Mouse (Mus musculus): ENCODE data around the gene Tpra1. TPM values are rescaled to one million over a fixed set of nuclear protein-coding genes. Genes with fewer than 3 reads are reported as not detected.

Gene Tpra1
- polyA plus RNA-seq, 1 experiment: 112 TPM

DNA sequence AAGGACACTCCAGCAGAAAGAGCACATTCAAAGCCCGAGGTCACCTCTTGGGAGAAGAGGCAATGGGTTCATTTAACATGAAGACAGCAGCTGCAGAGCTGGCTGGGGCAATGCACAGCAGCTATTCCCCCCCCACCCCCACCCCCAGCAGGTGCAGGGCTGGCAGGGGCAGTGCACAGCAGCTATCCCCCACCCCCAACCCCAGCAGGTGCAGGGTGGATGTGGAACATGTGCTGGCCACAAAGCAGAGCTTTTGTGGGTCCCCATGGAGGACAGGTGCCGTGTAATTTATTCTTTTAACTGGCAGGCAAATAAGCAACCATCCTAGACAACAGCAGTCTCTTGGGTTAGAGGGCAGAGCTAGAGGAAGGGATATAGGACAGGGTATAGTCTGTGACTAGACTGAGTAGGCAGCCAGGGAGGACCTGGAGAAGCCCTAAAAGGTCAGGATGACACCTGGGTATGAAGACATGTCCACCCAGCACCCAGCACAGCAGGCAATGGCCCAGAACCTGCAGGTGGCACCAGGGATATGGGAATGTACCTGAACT, 15.6 kb upstream of the Tpra1 start:
- WGBS: 86% methylated on average over 2 of the region's 2 CpGs
- DNase-seq (ENCODE audit: low read depth, low spot score): no peak

DNA sequence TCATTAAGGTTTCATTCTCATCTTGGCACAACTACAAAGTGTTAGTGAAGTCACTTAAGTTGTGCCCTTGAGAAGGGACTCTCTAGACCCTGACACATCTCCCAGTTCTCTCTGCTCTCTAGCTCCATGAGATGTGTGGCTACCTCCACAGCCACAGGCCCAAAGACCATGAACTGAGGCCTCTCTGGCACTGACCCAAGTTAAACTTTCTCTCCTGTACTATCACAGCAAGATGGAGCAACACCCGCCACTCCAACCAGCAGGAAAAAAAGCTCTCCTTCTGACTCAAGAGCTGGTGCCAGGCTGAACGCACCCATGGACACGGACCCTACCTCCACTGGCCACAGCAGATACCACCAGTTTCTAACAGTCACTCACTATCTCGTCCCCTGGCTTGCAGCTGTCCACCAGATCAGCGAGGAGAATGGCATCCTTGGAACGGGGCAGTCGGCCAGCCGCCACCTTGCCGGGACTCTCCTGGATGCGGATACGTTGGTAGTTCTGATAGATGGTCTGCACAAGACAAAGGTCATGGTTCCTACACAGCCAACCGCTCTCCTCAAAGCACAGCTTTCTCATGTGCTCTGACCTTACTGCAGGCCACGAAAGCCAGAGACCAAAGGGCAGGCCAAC, 12.5 kb upstream of the Tpra1 start:
- DNase-seq (ENCODE audit: low read depth, low spot score): no peak
- 87% methylated on average over 13 of the region's 13 CpGs for WGBS

DNA sequence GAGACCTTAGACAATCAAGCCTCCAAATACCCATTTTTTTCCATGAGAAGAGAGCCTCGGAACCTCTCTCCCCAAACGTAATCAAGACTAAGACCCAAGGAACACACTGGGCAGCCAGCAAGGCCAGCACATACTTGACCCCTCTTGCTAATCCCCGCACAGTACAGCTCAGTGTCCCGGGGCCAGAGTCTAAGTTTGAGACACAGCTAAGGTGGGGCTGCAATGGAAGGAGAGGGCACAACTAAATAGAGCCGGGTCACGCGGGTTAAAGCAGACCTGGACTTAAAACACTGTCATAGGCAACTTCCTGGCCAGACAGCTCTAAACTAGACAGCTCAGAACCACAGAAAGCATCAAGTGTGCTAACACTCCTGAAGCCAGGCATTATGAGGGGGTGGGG, 11.2 kb upstream of the Tpra1 start:
- 88% methylated on average over 7 of the region's 7 CpGs for WGBS
- DNase-seq (ENCODE audit: low read depth, low spot score): no peak

DNA sequence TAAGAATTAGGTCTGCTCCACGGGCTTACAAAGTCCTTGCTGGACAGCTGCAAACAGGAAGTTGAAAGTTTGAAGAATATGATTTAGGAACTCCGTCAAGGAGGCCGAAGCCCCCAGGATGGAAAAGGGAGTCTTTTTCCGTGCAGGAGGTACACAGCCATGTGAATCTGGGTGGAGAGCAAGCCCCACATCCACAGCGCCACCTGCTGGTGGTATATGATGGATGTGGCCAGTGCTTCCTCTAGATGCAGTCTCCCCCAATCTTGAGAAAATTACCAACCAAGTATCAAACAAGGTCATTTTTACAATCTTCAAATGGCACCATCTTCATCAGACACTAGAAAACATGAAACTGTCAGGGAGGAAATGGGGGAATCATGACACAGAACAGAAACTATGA, 8.5 kb upstream of the Tpra1 start:
- WGBS: 55% methylated on average over 5 of the region's 5 CpGs
- DNase-seq (ENCODE audit: low read depth, low spot score): no peak

DNA sequence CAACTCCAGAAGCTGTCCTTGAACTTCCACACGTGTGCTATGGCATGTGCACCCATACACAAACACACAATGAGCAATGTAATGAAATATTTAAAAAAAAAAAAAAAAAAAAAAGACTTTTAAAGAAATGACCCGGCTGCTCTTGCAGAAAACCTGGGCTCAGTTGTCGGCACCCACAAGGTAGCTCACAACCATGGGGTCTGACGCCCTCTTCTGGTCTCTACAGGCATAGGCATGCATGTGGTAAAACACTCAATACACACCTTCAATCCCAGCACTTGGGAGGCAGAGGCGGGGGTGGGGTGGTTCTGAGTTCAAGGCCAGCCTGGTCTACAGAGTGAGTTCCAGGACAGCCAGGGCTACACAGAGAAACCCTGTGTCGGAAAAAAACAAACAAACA, 6.1 kb upstream of the Tpra1 start:
- no peak for DNase-seq (ENCODE audit: low read depth, low spot score)
- WGBS: 75% methylated on average over 6 of the region's 6 CpGs

DNA sequence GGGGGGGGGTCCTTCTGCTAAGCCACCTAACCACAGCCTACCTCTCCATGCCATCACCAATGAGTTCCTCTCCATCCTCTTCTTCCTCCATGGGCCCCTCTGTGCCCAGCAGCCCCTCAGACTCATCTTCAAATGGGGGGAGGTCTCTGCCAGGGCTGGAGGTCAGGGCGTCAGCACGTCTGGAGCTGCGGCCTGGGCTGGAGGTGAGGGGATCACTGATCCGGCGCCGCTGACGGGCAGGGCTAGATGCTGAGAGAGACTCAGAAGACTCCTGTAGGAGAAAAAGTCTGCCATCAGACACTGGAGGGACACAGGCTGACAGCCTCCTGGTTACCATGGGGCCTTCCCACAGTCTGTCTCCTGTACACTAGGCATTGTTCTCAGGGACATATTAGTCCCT, 4.8 kb upstream of the Tpra1 start:
- DNase-seq (ENCODE audit: low read depth, low spot score): no peak
- 85% methylated on average over 7 of the region's 7 CpGs for WGBS

DNA sequence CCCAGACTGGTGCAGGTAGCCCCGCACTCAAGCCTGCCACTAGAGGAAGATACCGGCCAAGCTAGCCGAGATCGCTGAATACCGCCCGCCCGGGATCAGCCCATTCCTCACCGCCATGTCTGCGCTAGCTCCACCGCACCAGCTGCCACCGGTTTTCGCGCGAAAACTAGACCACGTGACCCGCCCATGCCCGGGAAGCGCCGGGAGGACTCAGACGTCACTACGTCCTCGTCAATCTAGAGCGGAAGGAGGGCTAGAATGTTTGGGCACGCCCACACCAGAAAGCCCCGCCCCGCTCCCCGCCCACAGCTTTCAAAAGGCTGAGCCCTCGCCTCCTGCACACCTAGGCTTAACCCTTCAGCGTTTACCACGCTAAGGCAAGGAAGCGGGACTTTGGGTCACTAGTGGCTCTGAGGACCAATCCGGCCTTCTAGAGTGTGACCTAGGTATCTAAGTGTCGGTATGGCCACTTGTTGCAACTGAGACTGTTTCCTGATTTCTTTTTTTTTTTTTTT, 3.5 kb upstream of the Tpra1 start, which contains the start of gene Mcm2:
Mcm2 (minus strand) TSS at position 247 of the 515 bp plus-strand sequence.
- peak; percentile 92 for DNase-seq (ENCODE audit: low read depth, low spot score)
- WGBS: under 1% methylated on average over 33 of the region's 33 CpGs

DNA sequence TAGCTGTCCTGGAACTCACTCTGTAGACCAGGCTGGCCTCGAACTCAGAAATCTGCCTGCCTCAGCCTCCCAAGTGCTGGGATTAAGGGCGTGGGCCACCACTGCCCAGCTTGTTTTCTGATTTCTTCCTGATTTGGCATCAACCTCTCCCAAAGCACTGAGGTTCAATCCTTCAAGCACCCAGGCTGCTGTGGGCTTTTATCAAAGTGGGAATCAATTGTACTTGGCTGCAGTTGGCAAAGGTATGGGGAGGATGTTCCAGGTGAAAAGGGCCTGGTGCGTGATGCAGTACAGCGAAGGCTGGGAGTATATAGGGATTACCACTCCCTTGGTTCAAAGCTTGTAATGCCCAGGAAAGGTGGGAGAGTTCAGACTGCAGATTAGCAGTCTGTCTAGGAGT, 3.0 kb upstream of the Tpra1 start:
- no peak for DNase-seq (ENCODE audit: low read depth, low spot score)
- 49% methylated on average over 4 of the region's 4 CpGs for WGBS

DNA sequence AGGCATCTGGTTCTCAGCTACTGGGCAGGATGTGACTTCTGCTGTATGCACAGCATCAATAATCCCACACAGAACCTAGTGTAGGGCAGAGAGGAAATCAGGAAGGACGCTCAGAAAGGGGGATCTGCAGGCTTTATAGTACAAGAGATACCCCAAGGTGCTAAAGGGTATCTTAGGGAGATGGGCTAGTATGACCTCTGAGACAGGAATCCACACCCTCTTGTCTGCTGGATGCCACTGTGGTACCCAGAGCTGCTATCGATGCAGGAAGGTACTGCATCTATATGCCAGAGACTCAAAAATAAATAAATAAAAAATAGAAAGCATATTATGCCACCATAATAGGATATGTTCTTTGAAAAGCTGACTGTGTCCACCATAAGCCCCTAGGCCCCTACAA, 2.4 kb upstream of the Tpra1 start:
- DNase-seq (ENCODE audit: low read depth, low spot score): no peak
- WGBS: 92% methylated on average over 2 of the region's 2 CpGs

DNA sequence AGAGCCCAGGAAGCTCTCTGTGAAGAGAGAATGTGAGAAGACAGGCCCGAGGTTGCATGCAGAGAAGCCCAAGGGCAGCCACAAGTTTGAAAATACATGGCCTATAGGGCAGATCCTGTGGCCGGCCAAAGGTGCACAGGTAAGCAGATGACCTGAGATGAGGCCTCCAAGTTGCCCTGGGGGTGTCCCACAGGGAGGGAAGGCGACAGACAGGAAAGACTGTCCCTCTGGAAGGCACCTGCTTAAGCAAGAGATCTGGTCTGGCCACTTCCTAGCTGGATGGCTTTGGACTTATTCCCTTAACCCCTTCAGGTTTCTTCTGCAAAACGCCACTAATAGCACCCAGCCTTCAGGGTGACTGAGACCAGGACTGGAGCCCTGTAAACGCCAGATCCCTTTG, 580 bp upstream of the Tpra1 start:
- 0% methylated on average over 5 of the region's 5 CpGs for WGBS
- DNase-seq (ENCODE audit: low read depth, low spot score): no peak

DNA sequence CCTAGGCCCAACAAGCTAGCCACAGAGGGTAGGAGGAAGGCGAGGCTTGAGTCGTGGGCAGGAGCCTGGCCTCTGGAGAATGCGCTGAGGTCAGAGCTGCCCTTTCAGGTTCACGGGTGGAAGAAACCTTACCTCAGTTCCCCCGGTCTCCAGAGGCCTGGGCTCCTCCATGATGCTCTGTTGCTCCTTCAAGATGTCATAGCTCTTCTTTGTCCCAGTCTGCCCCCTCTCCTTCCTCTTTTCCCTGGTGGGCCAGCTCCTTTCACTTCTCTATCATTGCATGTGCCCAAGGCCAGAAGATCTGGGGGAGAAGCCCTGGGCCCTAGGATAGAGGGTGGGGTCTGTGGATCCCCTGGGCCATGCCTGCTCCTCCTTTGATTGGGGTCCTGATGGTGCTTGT, 1.7 kb downstream of the Tpra1 start:
- no peak for DNase-seq (ENCODE audit: low read depth, low spot score)
- 59% methylated on average over 5 of the region's 5 CpGs for WGBS

DNA sequence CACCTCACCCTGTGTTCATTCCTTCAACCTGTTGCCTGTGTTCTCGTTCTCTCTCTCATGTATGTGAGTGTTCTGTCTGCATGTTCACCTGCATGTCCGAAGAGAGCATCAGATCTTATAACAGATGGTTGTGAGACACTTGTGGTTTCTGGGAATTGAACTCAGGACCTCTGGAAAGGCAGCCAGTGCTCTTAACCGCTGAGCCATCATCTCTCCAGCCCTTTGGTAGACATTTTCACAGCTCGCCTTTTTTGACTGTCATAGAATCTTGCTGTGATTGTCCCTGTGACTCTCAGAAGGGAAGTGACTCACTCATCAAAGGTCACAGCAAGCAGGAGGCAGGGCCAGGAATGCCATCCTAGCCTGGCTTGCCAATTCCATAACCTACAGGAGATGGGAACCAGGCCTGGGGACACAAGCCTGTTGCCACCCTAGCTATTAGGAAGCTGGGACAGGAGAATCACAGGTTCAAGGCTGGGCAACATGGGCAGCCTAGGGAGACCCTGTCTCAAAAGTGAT, 2.5 kb downstream of the Tpra1 start:
- WGBS: 72% methylated on average over 4 of the region's 4 CpGs
- DNase-seq (ENCODE audit: low read depth, low spot score): no peak

DNA sequence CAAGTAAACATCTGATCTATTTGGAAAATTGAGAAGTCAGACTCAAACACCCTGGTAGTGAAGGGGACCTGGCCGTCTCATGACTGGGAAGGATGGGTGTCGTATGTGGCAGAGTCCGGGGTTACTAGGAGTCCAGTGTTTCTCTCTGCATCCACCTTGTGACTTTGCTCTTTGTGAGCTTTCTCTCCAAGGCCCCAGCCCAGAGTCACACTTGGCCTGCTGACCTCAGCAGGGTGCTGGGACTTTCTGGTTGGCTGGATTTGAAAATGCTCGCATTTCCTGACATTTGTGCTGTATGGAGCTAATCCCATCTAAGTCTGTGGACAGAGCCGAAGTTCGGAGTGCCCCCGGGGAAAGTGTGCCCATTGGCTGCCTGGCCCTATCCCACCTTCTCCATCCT, 3.0 kb downstream of the Tpra1 start:
- 95% methylated on average over 7 of the region's 7 CpGs for WGBS
- no peak for DNase-seq (ENCODE audit: low read depth, low spot score)

DNA sequence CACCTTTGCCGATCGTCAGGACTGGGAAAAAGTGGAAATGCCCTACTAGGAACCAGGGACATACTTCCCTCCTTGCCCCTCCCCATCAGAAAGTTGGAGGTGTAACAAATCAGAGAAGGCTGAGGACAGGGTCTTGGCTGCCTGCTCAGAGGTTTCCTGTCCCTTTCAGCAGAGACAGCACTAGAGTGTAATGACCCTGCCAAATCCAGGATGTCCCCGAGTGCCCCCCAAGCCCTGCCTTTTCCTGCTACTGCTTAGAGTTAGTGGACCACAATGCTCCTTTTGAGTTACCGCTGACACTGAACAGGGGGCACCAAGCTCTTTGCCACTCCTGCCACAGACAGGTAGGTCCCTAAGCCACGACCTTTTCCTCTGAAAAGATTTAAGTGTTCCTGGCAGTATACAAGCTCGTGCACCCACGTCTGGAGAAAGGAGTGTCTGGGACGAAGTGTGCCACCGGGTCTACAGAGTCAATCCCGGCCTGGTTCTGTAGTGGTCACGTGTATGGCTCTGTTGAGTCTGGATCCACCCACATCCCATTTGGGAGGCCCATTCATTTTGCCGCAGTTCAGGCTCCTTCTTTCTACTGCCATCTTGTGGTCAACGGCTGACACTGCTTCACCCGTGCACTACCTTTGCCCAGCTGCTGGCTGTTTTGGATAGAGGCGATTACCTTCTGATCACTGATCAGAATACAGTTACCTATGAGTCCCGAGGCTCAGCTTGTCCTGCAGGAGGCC, 4.5 kb downstream of the Tpra1 start:
- peak; percentile 29 for DNase-seq (ENCODE audit: low read depth, low spot score)
- 20% methylated on average over 16 of the region's 16 CpGs for WGBS

DNA sequence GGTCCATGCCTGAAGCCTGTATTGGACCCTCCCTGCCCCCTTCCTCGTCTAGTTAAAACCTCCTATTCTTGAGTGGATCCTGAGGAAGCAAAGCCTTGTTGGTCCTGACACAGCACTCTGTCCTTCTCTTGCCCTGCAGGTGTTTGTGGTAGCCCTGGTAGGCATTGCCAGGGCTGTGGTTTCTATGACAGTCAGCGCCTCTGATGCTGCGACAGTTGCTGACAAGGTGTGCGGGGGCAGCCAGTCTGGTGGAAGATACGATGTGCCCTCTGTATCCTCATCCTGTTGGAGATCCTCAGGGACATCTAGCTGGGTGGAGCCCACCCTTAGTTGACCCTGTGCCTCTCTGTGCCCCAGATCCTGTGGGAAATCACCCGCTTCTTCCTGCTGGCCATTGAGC, 7.1 kb downstream of the Tpra1 start:
- no peak for DNase-seq (ENCODE audit: low read depth, low spot score)
- 87% methylated on average over 6 of the region's 6 CpGs for WGBS

DNA sequence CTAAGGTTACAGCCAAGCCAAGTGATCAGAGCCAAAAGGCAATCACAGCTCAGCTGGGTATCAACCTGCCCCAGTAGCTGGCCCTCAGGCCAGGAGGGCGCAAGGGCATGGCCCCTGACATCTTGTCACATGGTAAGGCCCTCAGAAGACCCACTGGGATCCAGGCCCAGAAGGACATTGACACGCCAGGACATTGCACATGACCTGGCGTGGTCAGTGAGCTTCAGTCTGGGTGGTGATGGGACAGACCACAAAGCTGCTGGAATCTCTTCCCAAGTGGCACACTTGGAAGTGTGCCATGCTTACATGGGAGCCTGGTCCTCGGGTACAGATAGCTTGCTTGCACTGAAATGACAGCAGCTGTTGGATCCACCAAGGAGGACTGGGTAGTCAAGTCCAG, 11.0 kb downstream of the Tpra1 start:
- 74% methylated on average over 4 of the region's 4 CpGs for WGBS
- no peak for DNase-seq (ENCODE audit: low read depth, low spot score)

DNA sequence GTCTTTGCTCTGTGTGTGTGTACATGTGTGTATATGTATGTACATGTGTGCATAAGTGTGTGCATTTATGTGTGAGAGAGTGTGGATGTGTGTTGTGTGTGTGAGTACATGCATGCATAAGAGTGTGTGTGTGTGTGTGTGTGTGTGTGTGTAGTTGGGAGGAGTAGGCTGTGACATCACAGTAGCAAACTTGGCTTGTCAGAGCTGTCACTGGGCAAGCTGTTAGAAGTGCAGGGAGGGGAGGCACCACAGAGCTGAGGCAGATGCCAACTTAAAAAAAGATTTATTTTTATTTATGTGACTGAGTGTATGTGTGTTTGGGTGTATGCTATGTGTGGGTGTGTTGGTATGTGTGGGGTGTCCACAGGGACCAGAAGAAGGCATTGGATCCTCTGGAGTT, 11.4 kb downstream of the Tpra1 start:
- no peak for DNase-seq (ENCODE audit: low read depth, low spot score)

DNA sequence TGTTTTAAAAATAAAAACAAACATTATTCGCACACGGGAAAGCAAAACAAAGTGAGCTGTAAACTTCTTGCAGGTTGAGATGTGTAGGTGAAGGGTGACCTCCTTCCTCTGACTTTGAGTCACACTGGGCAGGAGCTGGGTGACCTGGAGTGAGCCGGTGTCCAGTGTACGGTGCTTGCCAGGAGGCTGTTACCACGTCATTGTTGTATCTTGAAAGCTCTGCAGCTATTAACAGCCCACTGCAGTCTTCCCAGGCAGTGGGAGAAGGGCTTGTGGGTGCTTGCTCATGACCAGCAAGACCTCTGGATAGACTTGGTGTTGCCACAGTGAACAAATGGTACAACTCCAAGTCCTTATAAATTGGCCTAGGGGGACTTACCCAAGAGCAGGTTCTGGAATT, 12.7 kb downstream of the Tpra1 start:
- DNase-seq (ENCODE audit: low read depth, low spot score): no peak
- WGBS: 54% methylated on average over 5 of the region's 5 CpGs

DNA sequence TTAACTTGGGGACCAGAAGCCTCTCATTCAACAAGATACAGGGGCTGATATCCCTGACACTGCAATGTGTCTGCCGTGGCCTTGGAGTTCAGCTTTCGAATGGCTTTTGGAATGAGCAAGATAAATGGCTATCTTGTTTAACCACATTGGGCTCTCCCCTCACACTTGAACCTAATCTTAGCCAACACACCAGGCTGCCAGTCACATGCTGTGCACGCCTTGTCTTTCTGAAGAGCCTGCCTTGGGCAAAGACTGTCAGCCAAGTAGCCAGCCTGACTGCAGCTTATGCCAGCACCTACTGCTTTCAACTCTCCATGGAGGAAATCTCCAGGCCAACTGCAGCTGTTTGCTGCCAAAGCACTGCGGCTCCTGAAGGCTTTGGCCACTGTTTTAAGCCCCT, 13.5 kb downstream of the Tpra1 start:
- DNase-seq (ENCODE audit: low read depth, low spot score): no peak
- WGBS: 86% methylated on average over 4 of the region's 4 CpGs

DNA sequence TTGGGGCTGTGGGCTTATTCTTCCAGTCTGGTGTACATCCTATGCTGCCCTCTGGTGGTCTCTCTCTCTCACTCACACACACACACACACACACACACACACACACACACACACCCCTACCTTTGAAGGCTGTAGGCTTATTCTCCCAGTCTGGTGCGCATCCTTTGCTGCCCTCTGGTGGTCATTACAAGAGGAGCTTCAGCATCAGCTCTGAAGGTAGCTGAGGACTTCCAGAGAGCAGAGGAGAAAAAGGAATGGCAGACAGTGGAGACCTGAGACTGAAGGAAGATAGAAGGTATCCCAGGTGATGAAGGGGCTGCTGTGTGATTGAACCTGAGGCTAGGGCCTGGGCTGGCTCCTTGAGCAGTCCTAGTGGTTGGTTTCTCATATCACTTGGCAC, 14.1 kb downstream of the Tpra1 start:
- DNase-seq (ENCODE audit: low read depth, low spot score): no peak
- WGBS: 54% methylated on average over 1 of the region's 1 CpGs

DNA sequence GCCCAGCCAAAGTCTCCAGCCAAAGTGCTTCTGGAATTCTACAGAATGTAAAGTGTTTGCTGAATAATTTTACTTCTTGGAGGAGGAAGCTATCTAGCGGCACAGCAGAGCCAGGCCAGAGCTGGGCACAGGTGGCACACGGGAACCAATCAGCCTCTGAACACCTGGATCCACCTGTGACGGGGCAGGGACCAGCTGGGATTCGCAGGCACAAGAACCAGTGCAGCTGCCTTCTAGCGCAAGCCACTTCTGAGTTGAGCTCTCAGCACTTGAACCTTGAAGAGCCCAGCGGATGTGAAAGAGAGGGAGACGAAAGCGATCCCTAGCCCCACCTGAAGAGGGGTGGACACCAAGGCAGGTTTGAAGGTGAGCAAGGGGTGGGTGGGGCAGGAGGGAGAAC, 16.8 kb downstream of the Tpra1 start:
- WGBS: 77% methylated on average over 8 of the region's 8 CpGs
- DNase-seq (ENCODE audit: low read depth, low spot score): no peak

Measured in large intestine, adult 2 months (tissue).